Mouse (Mus musculus) lung, embryonic 15.5 days (tissue): ENCODE measurements around the gene Lrrc18. TPM values are rescaled to one million over a fixed set of nuclear protein-coding genes. Genes with fewer than 3 reads are reported as not detected.

ENCODE experiments used
- ATAC-seq: fragments of 200-750 bp; cut with Nextera tagmentation; 2 replicates; pipeline ENCODE4 v1.8.0; 2017; ENCODE audit warnings: moderate number of reproducible peaks, borderline replicate concordance; ENCODE audit not compliant: low FRiP score, low TSS enrichment; ENCODE audit errors: extremely low read depth
- H3K27ac ChIP-seq: fragments of 300-500 bp; sonication (generic); 2 replicates; pipeline ENCODE4 v1.5.1; 2015; ENCODE audit warnings: moderate library complexity, mild to moderate bottlenecking, inconsistent platforms
- H3K27me3 ChIP-seq: fragments of 300-500 bp; sonication (generic); 2 replicates; pipeline ENCODE4 v1.6.1; 2015; ENCODE audit warnings: inconsistent platforms
- H3K36me3 ChIP-seq: fragments of 300-500 bp; sonication (generic); 2 replicates; pipeline ENCODE4 v1.6.1; 2015; ENCODE audit warnings: inconsistent platforms
- H3K4me1 ChIP-seq: fragments of 300-500 bp; sonication (generic); 2 replicates; pipeline ENCODE4 v1.6.1; 2015; ENCODE audit warnings: inconsistent platforms
- H3K4me2 ChIP-seq: fragments of 300-500 bp; sonication (generic); 2 replicates; pipeline ENCODE4 v1.6.1; 2015; ENCODE audit warnings: inconsistent platforms, mild to moderate bottlenecking, moderate library complexity
- H3K4me3 ChIP-seq: fragments of 300-500 bp; sonication (generic); 2 replicates; pipeline ENCODE4 v1.5.1; 2015; ENCODE audit warnings: mild to moderate bottlenecking, inconsistent platforms
- H3K9ac ChIP-seq: fragments of 300-500 bp; sonication (generic); 2 replicates; pipeline ENCODE4 v1.6.1; 2015; ENCODE audit warnings: inconsistent platforms
- H3K9me3 ChIP-seq: fragments of 300-500 bp; sonication (generic); 2 replicates; pipeline ENCODE4 v1.6.1; 2016; ENCODE audit warnings: inconsistent platforms
- WGBS: fragments of 180-500 bp; shearing (Covaris S2); methylation state at CpG from one replicate; pipeline ENCODE4 v1.1.7; 2015; 5-methylcytosine and 5-hydroxymethylcytosine counted together
- polyA plus RNA-seq: library from polyadenylated mRNA; unstranded; fragments of >200 nt; fragmentation: Nextera tagmentation; extraction: Ambion mirVana; gene quantifications from 2 replicates; pipeline ENCODE4 v1.2.1, GENCODE M21; 2015

Gene Lrrc18
- polyA plus RNA-seq, 1 experiment from 2014 or later, result 0.21 TPM

GRCm38 (mm10) chr14:33058881-33059660 is 67.9 kb downstream of the Lrrc18 start:
- Histone ChIP-seq H3K9me3 (no peaks in the 10 kb centered on the region), H3K4me3 (no peak overlapping the region), H3K4me1 (no peaks in the 10 kb centered on the region), H3K27me3 (no peaks in the 10 kb centered on the region), H3K36me3 (no peaks in the 10 kb centered on the region), H3K27ac (no peak overlapping the region), H3K9ac (no peak overlapping the region), H3K4me2 (no peak overlapping the region)
- 81% methylated on average over 7 of the region's 7 CpGs for WGBS
- ATAC-seq, result no peak

DNA sequence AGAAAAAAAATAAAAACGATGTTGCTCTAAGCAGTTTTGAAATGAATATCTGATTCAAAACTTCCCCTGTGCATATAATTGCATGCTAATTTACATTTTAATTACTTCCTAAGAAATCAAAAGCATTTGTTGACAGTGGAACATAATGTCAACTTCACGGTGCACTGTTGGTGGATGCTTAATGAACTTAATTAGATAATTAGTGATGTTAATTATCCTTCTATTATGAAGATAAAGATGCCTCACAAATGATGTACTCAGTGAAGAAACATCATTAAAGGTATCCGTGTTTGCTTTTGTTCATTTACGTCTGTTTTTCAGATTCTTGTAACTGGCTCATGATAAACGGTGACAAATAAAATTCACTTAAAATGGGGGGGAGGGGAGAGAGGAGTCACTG is 71.8 kb downstream of the Lrrc18 start:
- H3K27me3 ChIP-seq, result no peaks in the 10 kb centered on the region
- H3K9ac ChIP-seq, result no peak overlapping the region
- no peaks in the 10 kb centered on the region for H3K4me1 ChIP-seq
- ATAC-seq, result no peak
- H3K4me3 ChIP-seq, result no peak overlapping the region
- H3K9me3 ChIP-seq, result no peaks in the 10 kb centered on the region
- H3K4me2 ChIP-seq, result no peak overlapping the region
- 75% methylated on average over 5 of the region's 5 CpGs for WGBS
- H3K36me3 ChIP-seq, result no peaks in the 10 kb centered on the region
- no peak overlapping the region for H3K27ac ChIP-seq

Other genes starting within 250 kb of the Lrrc18 start
- gene Tmem273, start 205.4 kb upstream of the Lrrc18 start, polyA plus RNA-seq, result 0.77 and 0.98 TPM in 2 replicates
- gene Fam170b, start 157.4 kb upstream of the Lrrc18 start, polyA plus RNA-seq, result 0.11 and 0.13 TPM in 2 replicates
- 60.1 and 62.8 TPM in 2 replicates for gene Vstm4, start 134.6 kb upstream of the Lrrc18 start, polyA plus RNA-seq
- gene Wdfy4, start 194.1 kb downstream of the Lrrc18 start, polyA plus RNA-seq, result 0.45 and 0.77 TPM in 2 replicates
- 8.3 and 10.7 TPM in 2 replicates for gene Arhgap22, start 222.6 kb downstream of the Lrrc18 start, polyA plus RNA-seq